Mouse (Mus musculus) limb, embryonic 15.5 days (tissue): ENCODE results near the gene Gna14. TPM values are rescaled to one million over a fixed set of nuclear protein-coding genes. Genes with fewer than 3 reads are reported as not detected.

Experiments used
- ATAC-seq: fragments of 200-750 bp; cut with Nextera tagmentation; 2 replicates; pipeline ENCODE4 v1.8.0; 2017; ENCODE audit warnings: low read depth, moderate TSS enrichment; ENCODE audit not compliant: insufficient number of reproducible peaks, low FRiP score, low TSS enrichment
- H3K27ac ChIP-seq: fragments of 300-500 bp; sonication (generic); 2 replicates; pipeline ENCODE4 v1.5.1; 2015; ENCODE audit warnings: moderate library complexity, mild to moderate bottlenecking, inconsistent platforms
- H3K27me3 ChIP-seq: fragments of 300-500 bp; sonication (generic); 2 replicates; pipeline ENCODE4 v1.6.1; 2015; ENCODE audit warnings: inconsistent platforms
- H3K36me3 ChIP-seq: fragments of 300-500 bp; sonication (generic); 2 replicates; pipeline ENCODE4 v1.6.1; 2015; ENCODE audit warnings: inconsistent platforms
- H3K4me1 ChIP-seq: fragments of 300-500 bp; sonication (generic); 2 replicates; pipeline ENCODE4 v1.6.1; 2015; ENCODE audit warnings: inconsistent platforms
- H3K4me2 ChIP-seq: fragments of 300-500 bp; sonication (generic); 2 replicates; pipeline ENCODE4 v1.6.1; 2015; ENCODE audit warnings: mild to moderate bottlenecking, inconsistent platforms
- H3K4me3 ChIP-seq: fragments of 300-500 bp; sonication (generic); 2 replicates; pipeline ENCODE4 v1.5.1; 2015; ENCODE audit warnings: mild to moderate bottlenecking, inconsistent platforms
- H3K9ac ChIP-seq: fragments of 300-500 bp; sonication (generic); 2 replicates; pipeline ENCODE4 v1.6.1; 2015; ENCODE audit warnings: inconsistent platforms
- H3K9me3 ChIP-seq: fragments of 300-500 bp; sonication (generic); 2 replicates; pipeline ENCODE4 v1.6.1; 2016; ENCODE audit warnings: inconsistent platforms
- WGBS: fragments of 180-500 bp; shearing (Covaris S2); methylation state at CpG from one replicate; pipeline ENCODE4 v1.1.7; 2015; 5-methylcytosine and 5-hydroxymethylcytosine counted together
- polyA plus RNA-seq: library from polyadenylated mRNA; unstranded; fragments of >200 nt; fragmentation: Nextera tagmentation; extraction: Ambion mirVana; gene quantifications from 2 replicates; pipeline ENCODE4 v1.2.1, GENCODE M21; 2015

The Gna14 gene
- polyA plus RNA-seq = 5.2 and 7.2 TPM in 2 replicates

DNA sequence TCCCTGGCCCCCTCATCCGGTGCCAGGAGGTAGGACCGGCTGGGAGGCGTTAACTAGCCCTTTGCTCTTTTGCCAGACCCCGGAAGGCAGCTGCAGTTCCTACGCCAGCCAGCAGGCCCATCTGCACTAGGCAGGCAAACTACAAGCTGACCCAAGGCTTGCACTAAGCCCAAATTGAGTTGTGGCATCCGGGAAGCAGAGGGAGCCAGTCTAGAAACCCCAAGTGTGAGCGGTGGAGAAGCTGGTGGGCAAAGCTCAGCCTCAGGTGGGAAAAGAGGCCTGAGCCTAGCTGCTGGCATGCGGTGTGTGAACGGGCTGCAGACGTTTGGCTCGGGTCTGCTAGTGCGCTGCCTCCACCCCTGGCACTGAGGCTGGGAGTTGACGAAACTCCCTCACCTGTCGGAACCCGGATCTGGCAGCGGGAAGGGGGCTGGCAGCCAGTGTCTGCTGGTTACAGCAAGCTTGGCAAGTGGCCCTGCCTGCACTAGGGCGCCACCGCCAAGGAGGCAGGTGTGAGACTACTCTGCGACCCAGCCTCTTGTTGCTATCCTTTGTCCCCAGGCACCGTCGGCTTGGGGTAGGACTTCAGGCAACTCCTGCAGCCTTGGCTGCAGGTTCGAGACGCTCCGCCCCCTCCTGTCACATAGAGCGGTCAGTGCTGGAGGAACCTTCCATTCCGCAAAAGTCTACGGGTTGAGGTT, at the start of gene Gna14:
TSS of gene Gna14 (plus strand) at position 232 of the 701 bp plus-strand sequence.
- H3K9me3 ChIP-seq = no peaks in the 10 kb centered on the region
- peaks cover 31% of the 10 kb centered on the region for H3K4me1 ChIP-seq
- ATAC-seq = peak; percentile 62
- H3K9ac ChIP-seq = 0 out of 2 replicates have a peak within 1 kb of the TSS, but pooled peaks have one; percentile 1
- H3K4me2 ChIP-seq = peak within 1 kb of the TSS; percentile 65
- H3K4me3 ChIP-seq = peak within 1 kb of the TSS; percentile 41
- peaks cover 43% of the 10 kb centered on the region for H3K27me3 ChIP-seq
- no peaks in the 10 kb centered on the region for H3K36me3 ChIP-seq
- under 1% methylated on average over 27 of the region's 27 CpGs for WGBS
- H3K27ac ChIP-seq = peak within 1 kb of the TSS; percentile 70

DNA sequence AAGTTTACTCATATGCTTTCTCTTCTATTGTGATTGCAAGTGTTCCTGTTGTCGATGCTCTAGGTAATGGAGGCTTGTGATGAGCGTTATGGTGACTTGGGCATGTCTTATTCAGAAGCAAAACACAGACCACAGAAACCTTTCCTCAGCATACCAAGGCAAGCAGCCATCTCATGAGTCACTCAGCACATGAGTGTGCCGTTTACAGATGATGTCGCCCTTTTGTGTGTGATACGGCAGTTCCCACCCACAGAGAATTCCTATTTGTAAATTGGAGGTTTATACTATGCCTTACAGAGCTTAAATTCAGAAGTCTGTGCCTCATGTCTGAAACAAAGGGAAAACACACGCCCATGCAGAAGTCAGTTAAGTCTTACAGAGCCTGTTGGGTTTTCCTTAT, 49.0 kb upstream of the Gna14 start:
- H3K9me3 ChIP-seq = no peaks in the 10 kb centered on the region
- no peak overlapping the region for H3K4me3 ChIP-seq
- H3K4me1 ChIP-seq = no peaks in the 10 kb centered on the region; the same call in 1 of the 2 replicates
- 64% methylated on average over 6 of the region's 6 CpGs for WGBS
- no peak overlapping the region for H3K27ac ChIP-seq
- ATAC-seq = no peak
- peaks cover 3% of the 10 kb centered on the region; the same call in 1 of the 2 replicates for H3K36me3 ChIP-seq
- H3K4me2 ChIP-seq = no peak overlapping the region
- no peak overlapping the region for H3K9ac ChIP-seq
- H3K27me3 ChIP-seq = no peaks in the 10 kb centered on the region

DNA sequence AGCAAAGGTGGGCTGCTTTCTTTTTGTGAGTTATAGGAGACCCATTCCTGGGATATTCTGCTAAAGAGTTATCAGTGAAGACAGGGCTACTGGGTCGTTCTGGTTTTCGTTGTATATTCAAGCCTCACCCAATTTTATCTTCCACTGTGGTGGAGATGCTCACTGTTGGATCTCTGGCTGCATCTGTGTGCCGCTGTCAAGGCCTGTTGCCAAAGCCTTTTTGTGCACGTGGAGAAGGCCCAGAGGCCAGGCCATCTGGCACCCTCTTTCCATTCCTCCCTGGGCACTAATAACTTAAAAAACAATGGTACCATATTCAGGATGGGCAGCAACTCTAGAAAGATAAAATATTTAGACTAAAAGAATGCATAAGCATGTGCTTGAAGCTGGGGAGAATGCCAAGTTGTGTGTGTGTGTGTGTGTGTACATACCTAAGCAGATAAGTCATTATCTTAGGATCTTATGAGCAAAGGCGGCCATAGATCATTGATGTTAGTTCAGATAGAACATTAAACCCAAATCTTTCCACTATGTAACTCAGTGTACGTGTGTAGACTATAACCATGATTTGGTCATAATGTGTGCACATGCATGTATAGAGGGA, 45.3 kb upstream of the Gna14 start:
- 86% methylated on average over 6 of the region's 6 CpGs for WGBS
- H3K9me3 ChIP-seq = no peaks in the 10 kb centered on the region
- ATAC-seq = no peak

DNA sequence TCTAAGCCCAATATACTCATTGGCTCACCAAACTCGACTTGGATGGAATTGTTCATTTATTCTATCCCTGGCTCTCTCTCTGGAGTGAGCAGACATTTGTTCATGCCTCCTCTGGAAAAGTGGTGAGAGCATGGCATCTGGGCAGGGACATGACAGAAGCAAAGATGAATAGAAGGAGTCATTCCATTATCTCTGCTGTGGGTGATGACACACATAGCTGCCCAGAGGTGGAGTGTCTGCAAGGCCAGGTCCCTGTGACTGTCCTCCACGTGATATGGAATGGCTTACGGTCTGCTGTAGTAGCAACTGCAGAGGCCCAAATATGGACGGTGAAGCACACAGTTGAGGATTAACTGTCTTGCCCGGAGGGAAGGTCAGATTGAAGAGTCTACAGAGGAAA, 41.2 kb upstream of the Gna14 start:
- WGBS = 91% methylated on average over 5 of the region's 5 CpGs
- H3K4me3 ChIP-seq = no peak overlapping the region
- H3K9me3 ChIP-seq = no peaks in the 10 kb centered on the region
- peaks cover 4% of the 10 kb centered on the region; the same call in 1 of the 2 replicates for H3K36me3 ChIP-seq
- no peak overlapping the region for H3K4me2 ChIP-seq
- no peak for ATAC-seq
- no peaks in the 10 kb centered on the region for H3K27me3 ChIP-seq
- H3K27ac ChIP-seq = no peak overlapping the region
- no peak overlapping the region for H3K9ac ChIP-seq
- no peaks in the 10 kb centered on the region for H3K4me1 ChIP-seq

More for the DNA sequence above, 45.3 kb upstream of the Gna14 start:
- Histone ChIP-seq H3K4me3 (no peak overlapping the region), H3K4me2 (no peak overlapping the region), H3K27me3 (no peaks in the 10 kb centered on the region), H3K36me3 (peaks cover 4% of the 10 kb centered on the region; the same call in 1 of the 2 replicates), H3K9ac (no peak overlapping the region), H3K4me1 (no peaks in the 10 kb centered on the region; the same call in 1 of the 2 replicates), H3K27ac (no peak overlapping the region)

GRCm38 (mm10) chr19:16403101-16403500, 32.5 kb upstream of the Gna14 start:
- no peaks in the 10 kb centered on the region for H3K4me1 ChIP-seq
- H3K36me3 ChIP-seq = no peaks in the 10 kb centered on the region
- ATAC-seq = no peak
- 67% methylated on average over 6 of the region's 6 CpGs for WGBS
- no peak overlapping the region for H3K4me3 ChIP-seq
- no peak overlapping the region for H3K9ac ChIP-seq
- H3K4me2 ChIP-seq = no peak overlapping the region
- no peak overlapping the region for H3K27ac ChIP-seq
- H3K9me3 ChIP-seq = no peaks in the 10 kb centered on the region
- no peaks in the 10 kb centered on the region for H3K27me3 ChIP-seq

GRCm38 (mm10) chr19:16407727-16408126, 27.8 kb upstream of the Gna14 start:
- Histone ChIP-seq H3K27ac (no peak overlapping the region), H3K9ac (no peak overlapping the region), H3K27me3 (no peaks in the 10 kb centered on the region), H3K4me1 (no peaks in the 10 kb centered on the region), H3K4me3 (no peak overlapping the region), H3K9me3 (no peaks in the 10 kb centered on the region), H3K4me2 (no peak overlapping the region), H3K36me3 (no peaks in the 10 kb centered on the region)
- WGBS = 80% methylated on average over 1 of the region's 1 CpGs
- ATAC-seq = no peak

DNA sequence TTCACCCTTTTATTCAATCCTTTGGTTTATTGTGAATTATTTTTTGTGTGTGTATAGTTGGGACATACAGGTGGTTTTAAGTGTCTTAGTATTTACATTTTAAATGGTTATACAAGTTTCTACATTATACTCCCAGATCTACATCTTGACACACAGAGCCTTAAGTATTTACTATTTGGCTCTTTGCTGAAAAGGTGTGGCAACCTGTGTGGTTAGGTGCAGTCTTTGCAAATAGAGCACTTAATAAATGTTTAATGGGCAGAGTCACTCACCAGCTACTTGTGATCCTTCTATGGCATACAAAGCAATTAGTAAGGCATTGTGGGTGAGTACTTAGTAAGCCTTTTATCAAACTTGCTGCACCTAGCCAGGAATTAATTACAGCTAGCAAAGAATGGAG, 24.3 kb upstream of the Gna14 start:
- Histone ChIP-seq H3K4me1 (no peaks in the 10 kb centered on the region), H3K27me3 (no peaks in the 10 kb centered on the region), H3K9me3 (no peaks in the 10 kb centered on the region), H3K4me3 (no peak overlapping the region), H3K27ac (no peak overlapping the region), H3K9ac (no peak overlapping the region), H3K4me2 (no peak overlapping the region), H3K36me3 (no peaks in the 10 kb centered on the region)
- no peak for ATAC-seq

GRCm38 (mm10) chr19:16418086-16418663, 17.4 kb upstream of the Gna14 start:
- H3K27me3 ChIP-seq = no peaks in the 10 kb centered on the region
- H3K27ac ChIP-seq = no peak overlapping the region
- H3K4me3 ChIP-seq = no peak overlapping the region
- no peaks in the 10 kb centered on the region for H3K9me3 ChIP-seq
- 73% methylated on average over 5 of the region's 5 CpGs for WGBS
- H3K4me1 ChIP-seq = no peaks in the 10 kb centered on the region
- no peak overlapping the region for H3K9ac ChIP-seq
- H3K4me2 ChIP-seq = no peak overlapping the region
- no peak for ATAC-seq
- H3K36me3 ChIP-seq = no peaks in the 10 kb centered on the region

DNA sequence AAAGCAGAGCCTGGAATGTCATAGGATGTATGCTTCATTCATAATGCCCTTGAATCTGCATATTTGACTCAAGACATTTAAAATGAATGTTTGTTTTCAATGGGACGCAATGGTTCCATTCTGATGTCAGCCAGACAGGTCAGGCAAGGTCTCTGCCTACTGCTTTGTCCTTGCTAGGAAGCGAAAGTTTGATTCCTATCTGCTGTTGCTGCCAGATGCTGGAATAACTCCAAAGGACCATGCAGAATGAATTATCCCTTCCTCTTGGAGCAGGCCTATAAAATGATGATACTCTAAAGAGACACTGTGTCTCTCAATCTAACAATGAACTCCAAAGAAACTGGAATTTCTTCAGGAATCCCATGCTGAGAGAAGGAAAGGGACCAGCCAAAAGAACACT, 10.0 kb upstream of the Gna14 start:
- no peaks in the 10 kb centered on the region for H3K9me3 ChIP-seq
- WGBS = 73% methylated on average over 2 of the region's 2 CpGs
- no peaks in the 10 kb centered on the region for H3K27me3 ChIP-seq
- no peak overlapping the region for H3K9ac ChIP-seq
- no peak overlapping the region for H3K27ac ChIP-seq
- no peaks in the 10 kb centered on the region for H3K36me3 ChIP-seq
- H3K4me1 ChIP-seq = no peaks in the 10 kb centered on the region
- H3K4me2 ChIP-seq = no peak overlapping the region
- no peak overlapping the region for H3K4me3 ChIP-seq
- ATAC-seq = no peak

GRCm38 (mm10) chr19:16431368-16431767, 4.2 kb upstream of the Gna14 start:
- Histone ChIP-seq H3K4me2 (no peak overlapping the region), H3K27ac (no peak overlapping the region), H3K27me3 (peaks cover 16% of the 10 kb centered on the region), H3K9ac (no peak overlapping the region), H3K4me1 (peaks cover 15% of the 10 kb centered on the region), H3K36me3 (no peaks in the 10 kb centered on the region), H3K4me3 (no peak overlapping the region), H3K9me3 (no peaks in the 10 kb centered on the region)
- no peak for ATAC-seq
- WGBS = 86% methylated on average over 8 of the region's 8 CpGs

GRCm38 (mm10) chr19:16434879-16435278, 683 bp upstream of the Gna14 start:
- no peaks in the 10 kb centered on the region for H3K9me3 ChIP-seq
- 0 out of 2 replicates have a peak overlapping the region, but pooled peaks have one; percentile 70 for H3K27ac ChIP-seq
- no peaks in the 10 kb centered on the region for H3K36me3 ChIP-seq
- 27% methylated on average over 9 of the region's 9 CpGs for WGBS
- peak overlapping the region; percentile 65 for H3K4me2 ChIP-seq
- H3K9ac ChIP-seq = no peak overlapping the region
- peaks cover 29% of the 10 kb centered on the region for H3K4me1 ChIP-seq
- H3K27me3 ChIP-seq = peaks cover 43% of the 10 kb centered on the region
- ATAC-seq = no peak
- peak overlapping the region; percentile 41 for H3K4me3 ChIP-seq
